Mouse (Mus musculus) skeletal muscle tissue, adult 2 months (tissue): ENCODE measurements around the gene Ttc6.

ENCODE experiments used
- DNase-seq: peaks from one replicate; pipeline ENCODE4 v3.0.0-alpha.2; 2012; ENCODE audit warnings: low read depth, low spot score

The Ttc6 gene

GRCm38 (mm10) chr12:57563909-57564308, at the start of gene Ttc6:
Ttc6 (plus strand) TSS chr12:57564113.
- no peak for DNase-seq

GRCm38 (mm10) chr12:57514552-57514951, 49.4 kb upstream of the Ttc6 start:
- no peak for DNase-seq

GRCm38 (mm10) chr12:57515702-57516377, 48.1 kb upstream of the Ttc6 start:
- no peak for DNase-seq

- no peak for DNase-seq
Observed at GRCm38 (mm10) chr12:57528335-57528734, 35.6 kb upstream of the Ttc6 start.

- no peak for DNase-seq
Observed at GRCm38 (mm10) chr12:57530474-57530873, 33.4 kb upstream of the Ttc6 start.

- no peak for DNase-seq
Observed at GRCm38 (mm10) chr12:57534517-57534878, 29.4 kb upstream of the Ttc6 start.

- no peak for DNase-seq
Observed at GRCm38 (mm10) chr12:57534879-57535611, 28.9 kb upstream of the Ttc6 start.

- DNase-seq: no peak
Observed at GRCm38 (mm10) chr12:57536056-57536908, 27.6 kb upstream of the Ttc6 start.

GRCm38 (mm10) chr12:57536909-57537670, 26.8 kb upstream of the Ttc6 start:
- DNase-seq: no peak

- no peak for DNase-seq
Observed at GRCm38 (mm10) chr12:57537791-57538587, 25.9 kb upstream of the Ttc6 start.

- no peak for DNase-seq
Observed at GRCm38 (mm10) chr12:57538588-57539550, 25.0 kb upstream of the Ttc6 start.

- no peak for DNase-seq
Observed at GRCm38 (mm10) chr12:57539551-57539985, 24.3 kb upstream of the Ttc6 start.

GRCm38 (mm10) chr12:57541118-57541517, 22.8 kb upstream of the Ttc6 start:
- no peak for DNase-seq

- no peak for DNase-seq
Observed at GRCm38 (mm10) chr12:57541931-57542745, 21.8 kb upstream of the Ttc6 start.

- DNase-seq: no peak
Observed at GRCm38 (mm10) chr12:57542746-57543626, 20.9 kb upstream of the Ttc6 start.

- DNase-seq: no peak
Observed at GRCm38 (mm10) chr12:57543627-57543991, 20.3 kb upstream of the Ttc6 start.

- no peak for DNase-seq
Observed at GRCm38 (mm10) chr12:57544641-57545370, 19.1 kb upstream of the Ttc6 start.
